Mouse (Mus musculus): ENCODE measurements around the gene Arhgap42.

GRCm38 (mm10) chr9:9177745-9178144, 61.2 kb downstream of the Arhgap42 start:
- TF ChIP-seq CTCF (IDR thresholded peaks at IDR 0.05; ENCODE audit: borderline replicate concordance, extremely low read depth, insufficient read depth, insufficient read length) (no peak), POLR2A (IDR thresholded peaks at IDR 0.05; ENCODE audit: borderline replicate concordance, extremely low read depth, insufficient read depth, insufficient read length, poor library complexity, severe bottlenecking) (no peak)

All from brain, embryonic 14.5 days (tissue).